Mouse (Mus musculus): ENCODE results near the gene Cox7a2.

The Cox7a2 gene

DNA sequence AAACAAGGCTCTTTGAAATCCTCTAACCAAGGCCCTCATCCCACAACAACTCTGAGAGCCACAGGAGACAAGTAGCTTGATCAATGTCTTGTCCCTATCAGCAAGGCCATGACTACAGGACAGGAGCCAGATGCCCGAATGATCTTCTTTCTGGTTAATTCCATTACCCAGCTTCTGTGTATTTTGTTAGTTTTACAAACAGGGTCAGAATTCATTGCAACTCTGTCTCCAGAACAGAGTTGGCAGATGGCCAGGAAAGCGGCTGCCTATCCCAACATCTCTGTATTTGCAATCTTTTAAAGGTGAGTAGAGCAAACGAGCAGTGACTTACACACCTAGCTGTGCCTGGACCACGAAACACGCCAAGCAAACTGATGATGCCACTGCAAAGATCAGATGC lies 29.4 kb downstream of the Cox7a2 start:
- no peak for DNase-seq (ENCODE audit: low spot score)

DNA sequence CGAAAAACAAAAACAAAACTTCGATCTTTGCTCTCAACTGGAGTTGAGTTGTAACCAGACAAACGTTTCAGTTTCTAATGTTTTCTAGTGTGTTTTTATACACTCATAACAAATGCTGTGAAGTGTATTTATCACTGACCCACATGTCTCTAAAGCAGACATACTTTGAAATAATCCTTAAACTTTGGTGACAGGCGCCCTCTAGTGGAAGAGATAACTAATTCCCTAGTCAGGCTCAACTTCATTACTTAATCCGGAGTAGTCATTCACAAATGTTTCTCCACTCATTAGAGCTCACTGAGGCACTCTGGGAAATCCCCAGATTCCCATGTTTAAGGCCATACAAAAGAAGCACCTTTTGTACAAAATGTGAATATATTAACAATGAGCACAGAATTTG lies 36.6 kb downstream of the Cox7a2 start:
- no peak for DNase-seq (ENCODE audit: low spot score)

DNA sequence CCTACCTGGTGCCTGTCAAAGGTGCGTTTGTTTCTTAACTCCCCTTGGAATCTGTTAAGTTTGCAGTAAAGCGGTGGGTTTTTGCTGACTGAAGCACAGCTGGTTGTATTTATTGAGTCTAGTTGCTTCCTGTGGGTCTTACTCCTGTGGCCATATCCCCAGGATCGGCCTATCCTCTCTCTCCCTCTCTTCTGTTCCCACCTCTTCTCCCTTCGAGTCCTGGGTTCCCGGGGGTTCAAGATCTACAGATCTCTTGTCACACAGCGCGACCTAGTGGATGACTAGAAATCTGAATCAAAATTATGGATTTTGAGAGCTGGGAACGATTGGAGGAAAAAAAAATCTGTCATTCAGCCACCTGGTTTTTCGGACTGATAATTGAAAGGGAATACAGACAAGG lies 38.6 kb downstream of the Cox7a2 start:
- DNase-seq (ENCODE audit: low spot score), result no peak

DNA sequence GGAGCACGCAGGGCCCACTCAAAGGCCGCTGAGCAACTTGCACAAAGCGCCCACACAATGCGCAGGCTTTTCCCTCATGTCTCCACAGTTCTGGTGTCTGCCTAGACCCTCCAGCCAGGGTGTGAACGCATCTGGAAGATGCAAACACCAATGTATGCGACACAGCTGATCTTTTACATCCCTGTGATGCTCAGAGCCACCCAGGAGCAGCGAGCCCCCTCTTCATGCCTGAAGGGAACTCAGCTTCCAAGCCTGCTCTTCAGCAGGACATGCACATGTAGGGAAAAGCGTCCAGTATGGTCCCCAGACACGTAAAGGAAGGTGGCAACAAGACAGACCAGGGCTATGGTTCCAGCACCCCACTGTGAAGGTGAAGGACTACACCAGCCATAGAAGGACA lies 39.5 kb downstream of the Cox7a2 start:
- no peak for DNase-seq (ENCODE audit: low spot score)

DNA sequence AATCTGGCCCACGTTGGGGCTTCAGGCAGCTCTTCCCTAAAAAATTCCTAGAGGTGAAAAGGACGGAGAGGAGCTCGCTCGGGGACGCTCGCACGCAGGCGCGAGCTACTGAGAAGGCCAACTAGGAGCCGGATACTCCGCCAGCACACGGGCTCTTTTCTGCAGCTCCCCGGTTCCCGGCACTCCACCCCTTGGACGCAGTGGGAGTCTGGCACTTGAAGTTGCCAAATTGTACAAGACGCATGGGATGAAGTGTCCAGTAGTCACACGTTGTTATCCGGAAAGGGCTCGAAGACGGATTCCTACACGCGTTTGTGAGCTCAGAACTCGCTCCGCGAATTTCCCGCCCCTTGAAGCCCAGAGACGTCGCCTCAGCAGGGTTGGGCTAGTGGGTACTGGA lies 40.2 kb downstream of the Cox7a2 start:
- no peak for DNase-seq (ENCODE audit: low spot score)

DNA sequence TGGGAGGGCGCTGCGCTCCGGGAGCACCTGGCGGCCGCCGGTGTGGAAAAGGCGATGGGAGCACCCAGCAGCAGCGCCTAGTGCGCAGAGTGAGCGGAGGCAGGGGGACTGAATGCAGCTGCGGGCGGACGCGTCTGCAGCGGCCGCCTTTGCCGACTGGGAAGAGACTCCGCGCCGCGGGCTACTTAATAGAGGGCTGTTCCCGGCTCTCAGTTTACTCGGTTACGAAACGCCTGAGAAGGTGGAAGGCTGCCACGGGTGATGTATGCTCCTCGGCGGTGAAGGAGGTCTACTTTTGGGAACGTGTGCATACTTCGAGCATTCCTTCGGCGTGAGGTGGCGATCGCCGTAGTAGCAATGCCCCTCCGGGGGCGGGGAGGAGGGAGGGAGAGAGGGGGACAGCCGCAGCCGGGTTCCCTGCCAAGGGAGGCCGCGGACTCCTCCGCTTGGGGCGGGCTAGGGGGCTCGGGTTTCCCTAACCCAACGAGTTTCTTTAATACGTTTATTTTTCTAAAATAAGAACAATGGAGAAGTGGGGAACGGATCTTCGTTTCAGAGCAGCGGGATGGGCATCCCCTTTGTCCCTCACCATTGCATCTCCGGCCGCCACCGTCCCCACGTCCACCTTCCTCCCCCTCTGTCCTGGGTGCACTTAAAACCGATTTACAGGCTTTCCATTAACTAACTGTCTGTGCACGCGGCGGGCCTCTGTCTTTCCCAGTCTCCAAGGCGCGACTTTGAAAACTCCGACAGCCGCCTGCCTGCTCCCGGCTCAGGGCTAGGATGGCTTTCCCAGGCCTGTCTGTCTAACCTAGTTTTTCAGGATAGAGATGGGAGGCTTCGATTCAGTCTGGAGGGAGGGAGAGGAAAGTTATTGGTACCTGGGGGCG lies 41.0 kb downstream of the Cox7a2 start, which contains the start of gene Col12a1:
Gene Col12a1 (minus strand): TSS at position 351 of the 890 bp plus-strand sequence.
- peak; percentile 51 for DNase-seq (ENCODE audit: low spot score)

DNA sequence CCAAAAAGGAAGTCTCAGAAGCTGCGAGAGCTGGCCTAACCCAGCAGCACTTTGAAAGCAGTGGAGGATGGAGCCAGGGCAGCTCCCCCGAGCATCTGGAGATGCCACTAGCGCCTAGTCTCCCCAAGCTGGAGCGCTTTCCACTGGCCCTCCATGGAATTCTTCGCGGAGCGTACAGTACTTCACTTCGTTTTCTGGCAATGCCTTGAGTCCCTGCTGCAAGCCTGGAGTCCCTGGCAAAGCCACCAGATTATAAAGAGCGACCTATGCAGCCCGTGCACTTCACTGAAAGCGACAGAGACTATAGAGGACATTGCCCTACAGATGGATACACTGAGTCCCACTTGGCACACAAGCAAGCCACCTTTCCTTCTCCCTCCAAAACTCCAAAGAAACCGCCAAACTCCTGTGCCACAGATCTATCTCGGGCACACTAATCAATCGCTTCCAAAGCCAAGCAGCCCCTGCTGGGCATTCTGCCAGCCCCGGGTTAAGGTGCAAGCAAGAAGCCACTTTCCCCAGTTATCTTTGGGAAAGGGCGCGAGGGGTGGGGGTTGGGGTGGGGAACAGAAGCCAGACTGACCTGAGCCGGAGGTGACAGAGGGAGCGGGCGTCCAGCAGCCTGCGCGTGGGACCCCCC lies 41.7 kb downstream of the Cox7a2 start:
- no peak for DNase-seq (ENCODE audit: low spot score)

DNA sequence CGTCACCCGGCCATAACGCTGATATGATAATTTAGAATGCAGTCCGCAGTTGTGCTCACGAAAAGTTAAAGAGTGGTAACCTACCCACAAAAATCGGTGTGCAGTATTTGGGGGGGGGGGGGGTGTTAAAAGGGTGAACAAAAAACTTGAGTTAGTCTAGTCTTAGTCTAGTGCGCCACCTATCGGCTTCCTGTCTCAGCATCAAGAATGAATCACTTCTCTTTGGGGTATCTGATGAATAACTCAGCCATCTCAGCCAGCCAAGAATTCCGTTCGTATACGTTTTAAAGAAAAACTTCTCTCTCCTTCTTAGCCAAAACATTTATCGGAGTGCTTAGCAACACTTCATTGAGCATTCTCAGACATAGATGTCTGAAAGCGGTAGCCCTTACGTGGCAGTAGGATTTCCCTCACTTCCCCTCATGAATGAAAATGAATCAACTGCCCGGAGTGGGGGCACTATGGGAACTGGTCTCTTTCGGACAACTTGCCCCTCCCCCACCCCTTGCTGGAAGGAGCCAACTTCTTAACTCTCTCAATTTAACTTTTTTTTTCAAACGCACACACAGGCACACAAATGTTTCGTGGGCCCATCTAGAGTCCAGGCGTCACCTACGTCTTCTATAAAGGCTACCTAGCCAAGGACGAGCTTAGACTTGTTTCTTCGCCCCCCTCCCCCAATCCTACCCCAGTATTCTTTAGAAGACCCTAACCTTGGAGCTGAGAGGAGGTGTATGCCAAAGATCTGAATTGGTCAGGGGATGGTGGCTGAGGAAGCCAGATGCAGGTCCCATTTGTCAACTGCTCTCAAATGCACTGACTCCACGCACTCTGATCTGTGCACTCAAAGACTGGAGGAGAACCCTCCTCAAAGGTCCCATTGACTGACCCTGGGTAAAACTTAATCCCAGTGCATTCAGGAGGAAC lies 42.5 kb downstream of the Cox7a2 start:
- no peak for DNase-seq (ENCODE audit: low spot score)

DNA sequence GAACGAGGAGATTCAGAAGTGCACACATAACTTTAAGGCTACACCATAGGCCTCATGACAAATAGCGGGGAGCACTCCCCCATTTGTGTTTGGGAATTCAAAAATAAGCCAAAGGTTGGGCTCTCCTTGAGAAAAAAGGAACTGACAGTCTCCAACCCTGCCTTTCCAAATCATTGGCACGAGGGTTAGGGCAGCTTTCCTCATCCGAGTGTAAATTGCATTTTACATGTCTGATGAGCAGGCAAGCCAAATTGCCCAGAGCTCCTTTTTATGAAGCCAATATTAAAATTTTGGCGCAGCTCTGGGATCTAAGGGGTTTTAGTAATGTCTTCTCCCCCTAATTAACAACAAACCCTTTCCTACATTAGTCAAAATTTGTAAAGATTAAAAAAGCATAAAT lies 43.2 kb downstream of the Cox7a2 start:
- DNase-seq (ENCODE audit: low spot score), result no peak

DNA sequence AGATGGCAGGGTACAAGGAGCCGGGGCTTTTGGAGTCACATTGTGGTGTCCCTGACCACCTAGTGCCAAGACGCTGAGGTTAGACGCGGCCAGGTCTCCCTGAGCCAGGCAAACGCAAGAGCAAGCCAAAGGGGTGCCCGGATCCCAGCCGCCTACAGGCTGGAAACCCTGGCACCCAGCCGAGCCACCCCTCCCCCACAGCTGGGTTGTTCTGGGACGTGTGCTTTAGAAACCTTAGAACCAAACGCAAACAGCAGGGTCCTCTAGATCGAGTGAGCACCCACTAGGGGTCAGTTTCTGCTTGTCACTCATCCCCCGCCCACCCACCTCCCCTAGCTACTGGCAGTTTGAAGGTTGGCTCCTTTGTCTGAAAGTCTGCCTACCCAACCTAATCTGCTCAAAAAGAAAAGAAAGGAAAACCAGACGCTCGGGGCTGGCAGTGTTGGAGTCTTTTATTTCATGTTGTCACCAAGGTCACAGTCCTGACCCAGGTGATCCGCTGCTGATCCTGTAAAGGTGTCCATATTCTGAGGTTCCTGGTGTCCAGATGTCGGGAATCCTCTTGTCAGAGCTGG lies 45.1 kb downstream of the Cox7a2 start:
- DNase-seq (ENCODE audit: low spot score), result peak; percentile 51

Measured in ovary, adult 18-20 months (tissue).